Mouse (Mus musculus): ENCODE results near the gene Aip. TPM values are rescaled to one million over a fixed set of nuclear protein-coding genes. Genes with fewer than 3 reads are reported as not detected.
"Not testable (repeated sequence)": the region's sequence is repeated elsewhere in the genome, so short reads cannot be mapped to it uniquely, and the experiment has no call there.

Gene Aip
- polyA plus RNA-seq, 1 experiment from 2014 or later: 113 TPM

GRCm38 (mm10) chr19:4070756-4071155, 54.9 kb downstream of the Aip start:
- Histone ChIP-seq H3K4me2 (ENCODE audit: low read length) (no peak overlapping the region), H3K4me3 (ENCODE audit: low read length) (no peak overlapping the region), H3K27ac (ENCODE audit: low read depth, low read length) (no peak overlapping the region), H3K27me3 (replicated peaks; ENCODE audit: control insufficient read depth, insufficient read depth, low read length) (no peaks in the 10 kb centered on the region), H3K36me3 (ENCODE audit: control insufficient read depth, insufficient read depth, low read length) (no peaks in the 10 kb centered on the region), H3K9ac (ENCODE audit: low read depth, low read length) (no peak overlapping the region), H3K4me1 (ENCODE audit: control insufficient read depth, insufficient read depth, low read depth, low read length) (no peaks in the 10 kb centered on the region), H3K9me3 (ENCODE audit: control insufficient read depth, low read length) (no peaks in the 10 kb centered on the region)
- 90% methylated on average over 8 of the region's 8 CpGs for WGBS
- no peak for ATAC-seq

GRCm38 (mm10) chr19:4070311-4070710, 55.3 kb downstream of the Aip start:
- Histone ChIP-seq H3K4me2 (ENCODE audit: low read length) (no peak overlapping the region), H3K36me3 (ENCODE audit: control insufficient read depth, insufficient read depth, low read length) (no peaks in the 10 kb centered on the region), H3K4me3 (ENCODE audit: low read length) (no peak overlapping the region), H3K4me1 (ENCODE audit: control insufficient read depth, insufficient read depth, low read depth, low read length) (no peaks in the 10 kb centered on the region), H3K27ac (ENCODE audit: low read depth, low read length) (no peak overlapping the region), H3K27me3 (replicated peaks; ENCODE audit: control insufficient read depth, insufficient read depth, low read length) (no peaks in the 10 kb centered on the region), H3K9ac (ENCODE audit: low read depth, low read length) (no peak overlapping the region), H3K9me3 (ENCODE audit: control insufficient read depth, low read length) (no peaks in the 10 kb centered on the region)
- no peak for ATAC-seq
- WGBS: 80% methylated on average over 15 of the region's 15 CpGs

GRCm38 (mm10) chr19:4068717-4069410, 56.8 kb downstream of the Aip start:
- ATAC-seq: no peak
- no peaks in the 10 kb centered on the region for H3K9me3 ChIP-seq (ENCODE audit: control insufficient read depth, low read length)
- WGBS: 63% methylated on average over 15 of the region's 15 CpGs

GRCm38 (mm10) chr19:4068242-4068641, 57.4 kb downstream of the Aip start:
- not testable (repeated sequence) for H3K4me3 ChIP-seq (ENCODE audit: low read length); H3K9ac ChIP-seq (ENCODE audit: low read depth, low read length); ATAC-seq; H3K4me2 ChIP-seq (ENCODE audit: low read length); H3K4me1 ChIP-seq (ENCODE audit: control insufficient read depth, insufficient read depth, low read depth, low read length); H3K27ac ChIP-seq (ENCODE audit: low read depth, low read length); H3K9me3 ChIP-seq (ENCODE audit: control insufficient read depth, low read length); H3K27me3 ChIP-seq (replicated peaks; ENCODE audit: control insufficient read depth, insufficient read depth, low read length); H3K36me3 ChIP-seq (ENCODE audit: control insufficient read depth, insufficient read depth, low read length)
- WGBS: 94% methylated on average over 2 of the region's 2 CpGs

More at GRCm38 (mm10) chr19:4068717-4069410, 56.8 kb downstream of the Aip start:
- Histone ChIP-seq H3K9ac (ENCODE audit: low read depth, low read length) (no peak overlapping the region), H3K4me1 (ENCODE audit: control insufficient read depth, insufficient read depth, low read depth, low read length) (no peaks in the 10 kb centered on the region), H3K4me3 (ENCODE audit: low read length) (no peak overlapping the region), H3K27me3 (replicated peaks; ENCODE audit: control insufficient read depth, insufficient read depth, low read length) (no peaks in the 10 kb centered on the region), H3K4me2 (ENCODE audit: low read length) (no peak overlapping the region), H3K36me3 (ENCODE audit: control insufficient read depth, insufficient read depth, low read length) (no peaks in the 10 kb centered on the region), H3K27ac (ENCODE audit: low read depth, low read length) (no peak overlapping the region)

GRCm38 (mm10) chr19:4066877-4067276, 58.8 kb downstream of the Aip start:
- no peaks in the 10 kb centered on the region for H3K4me1 ChIP-seq (ENCODE audit: control insufficient read depth, insufficient read depth, low read depth, low read length)
- H3K27me3 ChIP-seq (replicated peaks; ENCODE audit: control insufficient read depth, insufficient read depth, low read length): no peaks in the 10 kb centered on the region
- no peak overlapping the region for H3K9ac ChIP-seq (ENCODE audit: low read depth, low read length)
- no peaks in the 10 kb centered on the region for H3K36me3 ChIP-seq (ENCODE audit: control insufficient read depth, insufficient read depth, low read length)
- no peaks in the 10 kb centered on the region for H3K9me3 ChIP-seq (ENCODE audit: control insufficient read depth, low read length)
- no peak overlapping the region for H3K27ac ChIP-seq (ENCODE audit: low read depth, low read length)
- H3K4me3 ChIP-seq (ENCODE audit: low read length): no peak overlapping the region
- ATAC-seq: no peak
- no peak overlapping the region for H3K4me2 ChIP-seq (ENCODE audit: low read length)

- no peaks in the 10 kb centered on the region for H3K4me1 ChIP-seq (ENCODE audit: control insufficient read depth, insufficient read depth, low read depth, low read length)
- H3K27ac ChIP-seq (ENCODE audit: low read depth, low read length): no peak overlapping the region
- H3K27me3 ChIP-seq (replicated peaks; ENCODE audit: control insufficient read depth, insufficient read depth, low read length): no peaks in the 10 kb centered on the region
- WGBS: 87% methylated on average over 6 of the region's 6 CpGs
- H3K4me2 ChIP-seq (ENCODE audit: low read length): no peak overlapping the region
- no peak for ATAC-seq
- no peaks in the 10 kb centered on the region for H3K36me3 ChIP-seq (ENCODE audit: control insufficient read depth, insufficient read depth, low read length)
- H3K9ac ChIP-seq (ENCODE audit: low read depth, low read length): no peak overlapping the region
- no peak overlapping the region for H3K4me3 ChIP-seq (ENCODE audit: low read length)
- no peaks in the 10 kb centered on the region for H3K9me3 ChIP-seq (ENCODE audit: control insufficient read depth, low read length)
Measured at GRCm38 (mm10) chr19:4066280-4066679, 59.4 kb downstream of the Aip start.

- not testable (repeated sequence) for H3K27ac ChIP-seq (ENCODE audit: low read depth, low read length); H3K9ac ChIP-seq (ENCODE audit: low read depth, low read length); H3K4me2 ChIP-seq (ENCODE audit: low read length); H3K9me3 ChIP-seq (ENCODE audit: control insufficient read depth, low read length); H3K27me3 ChIP-seq (replicated peaks; ENCODE audit: control insufficient read depth, insufficient read depth, low read length); H3K36me3 ChIP-seq (ENCODE audit: control insufficient read depth, insufficient read depth, low read length); H3K4me1 ChIP-seq (ENCODE audit: control insufficient read depth, insufficient read depth, low read depth, low read length); H3K4me3 ChIP-seq (ENCODE audit: low read length); ATAC-seq
- 36% methylated on average over 2 of the region's 11 CpGs for WGBS
Measured at GRCm38 (mm10) chr19:4064501-4064900, 61.2 kb downstream of the Aip start.

Other genes starting within 250 kb of the Aip start
- gene Tcirg1, start 218.7 kb downstream of the Aip start, polyA plus RNA-seq (2015; fragmentation: Nextera tagmentation; extraction: Ambion mirVana): 18.9 and 21.2 TPM in 2 replicates
- gene Ndufs8, start 213.1 kb downstream of the Aip start, polyA plus RNA-seq (2015; fragmentation: Nextera tagmentation; extraction: Ambion mirVana): 307 and 320 TPM in 2 replicates
- gene Aldh3b1, start 196.1 kb downstream of the Aip start, polyA plus RNA-seq (2015; fragmentation: Nextera tagmentation; extraction: Ambion mirVana): 2.2 and 3.1 TPM in 2 replicates
- gene Unc93b1, start 190.7 kb downstream of the Aip start, polyA plus RNA-seq (2015; fragmentation: Nextera tagmentation; extraction: Ambion mirVana): 12.4 and 14.1 TPM in 2 replicates
- not detected in 2 replicates for gene Aldh3b3, start 167.2 kb downstream of the Aip start, polyA plus RNA-seq (2015; fragmentation: Nextera tagmentation; extraction: Ambion mirVana)
- 0.44 and 0.66 TPM in 2 replicates for gene Aldh3b2, start 153.5 kb downstream of the Aip start, polyA plus RNA-seq (2015; fragmentation: Nextera tagmentation; extraction: Ambion mirVana)
- 2.9 and 3.1 TPM in 2 replicates for gene Acy3, start 139.3 kb downstream of the Aip start, polyA plus RNA-seq (2015; fragmentation: Nextera tagmentation; extraction: Ambion mirVana)
- gene Tbx10, start 133.1 kb downstream of the Aip start, polyA plus RNA-seq (2015; fragmentation: Nextera tagmentation; extraction: Ambion mirVana): 0.67 and 0.89 TPM in 2 replicates
- 22.6 and 25.5 TPM in 2 replicates for gene Nudt8, start 125.3 kb downstream of the Aip start, polyA plus RNA-seq (2015; fragmentation: Nextera tagmentation; extraction: Ambion mirVana)
- gene Gm49405, start 125.2 kb downstream of the Aip start, polyA plus RNA-seq (2015; fragmentation: Nextera tagmentation; extraction: Ambion mirVana): 3.5 and 4.3 TPM in 2 replicates
- gene Doc2g, start 122.5 kb downstream of the Aip start, polyA plus RNA-seq (2015; fragmentation: Nextera tagmentation; extraction: Ambion mirVana): 4.9 and 6.6 TPM in 2 replicates
- 265 and 277 TPM in 2 replicates for gene Ndufv1, start 113.1 kb downstream of the Aip start, polyA plus RNA-seq (2015; fragmentation: Nextera tagmentation; extraction: Ambion mirVana)
- 569 and 604 TPM in 2 replicates for gene Gstp1, start 87.9 kb downstream of the Aip start, polyA plus RNA-seq (2015; fragmentation: Nextera tagmentation; extraction: Ambion mirVana)
- 2.5 and 2.6 TPM in 2 replicates for gene Gstp2, start 79.8 kb downstream of the Aip start, polyA plus RNA-seq (2015; fragmentation: Nextera tagmentation; extraction: Ambion mirVana)
- gene Gstp3, start 66.3 kb downstream of the Aip start, polyA plus RNA-seq (2015; fragmentation: Nextera tagmentation; extraction: Ambion mirVana): 0.26 TPM in 1 of 2 replicates, not detected in the other
- gene Cabp2, start 44.3 kb downstream of the Aip start, polyA plus RNA-seq (2015; fragmentation: Nextera tagmentation; extraction: Ambion mirVana): not detected in 2 replicates
- gene Cdk2ap2, start 28.7 kb downstream of the Aip start, polyA plus RNA-seq (2015; fragmentation: Nextera tagmentation; extraction: Ambion mirVana): 85.4 and 86.4 TPM in 2 replicates
- gene Pitpnm1, start 25.9 kb downstream of the Aip start, polyA plus RNA-seq (2015; fragmentation: Nextera tagmentation; extraction: Ambion mirVana): 87.3 and 91.9 TPM in 2 replicates
- gene Gpr152, start 13.9 kb upstream of the Aip start, polyA plus RNA-seq (2015; fragmentation: Nextera tagmentation; extraction: Ambion mirVana): not detected in 2 replicates
- 0.24 and 0.29 TPM in 2 replicates for gene Cabp4, start 18.2 kb upstream of the Aip start, polyA plus RNA-seq (2015; fragmentation: Nextera tagmentation; extraction: Ambion mirVana)
- gene Coro1b, start 22.8 kb upstream of the Aip start, polyA plus RNA-seq (2015; fragmentation: Nextera tagmentation; extraction: Ambion mirVana): 116 and 122 TPM in 2 replicates
- gene Ptprcap, start 27.7 kb upstream of the Aip start, polyA plus RNA-seq (2015; fragmentation: Nextera tagmentation; extraction: Ambion mirVana): 0.41 and 0.63 TPM in 2 replicates
- 54.1 and 57.0 TPM in 2 replicates for gene Rps6kb2, start 37.5 kb upstream of the Aip start, polyA plus RNA-seq (2015; fragmentation: Nextera tagmentation; extraction: Ambion mirVana)
- 6.5 and 7.9 TPM in 2 replicates for gene Carns1, start 49.6 kb upstream of the Aip start, polyA plus RNA-seq (2015; fragmentation: Nextera tagmentation; extraction: Ambion mirVana)
- gene Tbc1d10c, start 65.4 kb upstream of the Aip start, polyA plus RNA-seq (2015; fragmentation: Nextera tagmentation; extraction: Ambion mirVana): 0.54 and 1.1 TPM in 2 replicates
- 604 and 614 TPM in 2 replicates for gene Ppp1ca, start 66.2 kb upstream of the Aip start, polyA plus RNA-seq (2015; fragmentation: Nextera tagmentation; extraction: Ambion mirVana)
- gene Rad9a, start 75.8 kb upstream of the Aip start, polyA plus RNA-seq (2015; fragmentation: Nextera tagmentation; extraction: Ambion mirVana): 25.0 and 26.5 TPM in 2 replicates
- gene Clcf1, start 88.4 kb upstream of the Aip start, polyA plus RNA-seq (2015; fragmentation: Nextera tagmentation; extraction: Ambion mirVana): 1.0 and 1.1 TPM in 2 replicates
- gene AC109138.7, start 88.5 kb upstream of the Aip start, polyA plus RNA-seq (2015; fragmentation: Nextera tagmentation; extraction: Ambion mirVana): not detected in 2 replicates
- 21.3 and 24.0 TPM in 2 replicates for gene Pold4, start 106.0 kb upstream of the Aip start, polyA plus RNA-seq (2015; fragmentation: Nextera tagmentation; extraction: Ambion mirVana)
- gene Ssh3, start 143.3 kb upstream of the Aip start, polyA plus RNA-seq (2015; fragmentation: Nextera tagmentation; extraction: Ambion mirVana): 19.9 and 21.2 TPM in 2 replicates
- gene Ankrd13d, start 157.3 kb upstream of the Aip start, polyA plus RNA-seq (2015; fragmentation: Nextera tagmentation; extraction: Ambion mirVana): 69.0 and 85.3 TPM in 2 replicates
- 27.3 and 28.3 TPM in 2 replicates for gene Grk2, start 180.4 kb upstream of the Aip start, polyA plus RNA-seq (2015; fragmentation: Nextera tagmentation; extraction: Ambion mirVana)

Data from hindbrain, embryonic 16.5 days (tissue).